Mouse (Mus musculus): Measurements from ENCODE around the gene Txnrd2. TPM values are rescaled to one million over a fixed set of nuclear protein-coding genes. Genes with fewer than 3 reads are reported as not detected.

Gene Txnrd2
- polyA plus RNA-seq, 1 experiment from 2014 or later, result 107 TPM

DNA sequence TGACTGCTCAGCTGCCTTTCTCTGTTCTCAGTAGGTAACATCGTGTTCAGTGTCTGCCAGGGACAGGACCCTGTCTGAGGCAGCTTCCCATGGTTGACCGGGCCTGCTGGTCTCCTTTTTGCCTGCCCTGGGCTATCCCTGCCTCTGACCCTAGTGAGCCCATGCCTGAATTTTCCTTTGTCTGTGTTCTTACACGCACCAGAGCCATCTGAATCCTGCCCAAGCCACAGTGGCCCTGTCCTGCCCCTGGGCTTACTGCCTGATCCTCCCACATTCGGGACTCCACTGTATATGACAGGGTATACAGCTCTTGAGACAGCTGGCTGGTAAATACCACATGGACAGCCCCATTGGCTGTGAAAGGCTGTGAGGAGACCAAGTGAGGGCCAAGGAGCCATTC is 16.4 kb upstream of the Txnrd2 start:
- no peak for ATAC-seq
- Histone ChIP-seq H3K27me3 (replicated peaks) (no peaks in the 10 kb centered on the region), H3K4me3 (no peak overlapping the region), H3K4me1 (peaks cover 32% of the 10 kb centered on the region), H3K27ac (peak overlapping the region; percentile 27; the same call in 1 of the 2 replicates), H3K9me3 (replicated peaks) (no peaks in the 10 kb centered on the region), H3K9ac (no peak overlapping the region), H3K4me2 (no peak overlapping the region), H3K36me3 (peaks cover 91% of the 10 kb centered on the region)
- WGBS (ENCODE audit: insufficient replicate concordance), result 79% methylated on average over 4 of the region's 4 CpGs

- 87% methylated on average over 5 of the region's 5 CpGs for WGBS (ENCODE audit: insufficient replicate concordance)
- peaks cover 88% of the 10 kb centered on the region for H3K36me3 ChIP-seq
Measured at GRCm38 (mm10) chr16:18410418-18410817, 15.8 kb upstream of the Txnrd2 start.

GRCm38 (mm10) chr16:18411026-18411649 is 15.0 kb upstream of the Txnrd2 start:
- Histone ChIP-seq H3K4me2 (no peak overlapping the region), H3K4me1 (peaks cover 27% of the 10 kb centered on the region), H3K27me3 (replicated peaks) (no peaks in the 10 kb centered on the region), H3K36me3 (peaks cover 93% of the 10 kb centered on the region), H3K27ac (no peak overlapping the region), H3K4me3 (no peak overlapping the region), H3K9me3 (replicated peaks) (no peaks in the 10 kb centered on the region), H3K9ac (no peak overlapping the region)
- no peak for ATAC-seq
- WGBS (ENCODE audit: insufficient replicate concordance), result 93% methylated on average over 13 of the region's 13 CpGs

More at GRCm38 (mm10) chr16:18410418-18410817, 15.8 kb upstream of the Txnrd2 start:
- H3K9me3 ChIP-seq (replicated peaks), result no peaks in the 10 kb centered on the region
- 0 out of 2 replicates have a peak overlapping the region, but pooled peaks have one; percentile 27 for H3K27ac ChIP-seq
- H3K9ac ChIP-seq, result no peak overlapping the region
- H3K27me3 ChIP-seq (replicated peaks), result no peaks in the 10 kb centered on the region
- no peak for ATAC-seq
- no peak overlapping the region for H3K4me2 ChIP-seq
- peaks cover 28% of the 10 kb centered on the region for H3K4me1 ChIP-seq
- H3K4me3 ChIP-seq, result no peak overlapping the region

- WGBS (ENCODE audit: insufficient replicate concordance), result 78% methylated on average over 12 of the region's 12 CpGs
- peaks cover 95% of the 10 kb centered on the region for H3K36me3 ChIP-seq
- H3K4me3 ChIP-seq, result no peak overlapping the region
- H3K27me3 ChIP-seq (replicated peaks), result no peaks in the 10 kb centered on the region
- H3K27ac ChIP-seq, result no peak overlapping the region
- ATAC-seq, result no peak
- H3K9ac ChIP-seq, result no peak overlapping the region
- H3K9me3 ChIP-seq (replicated peaks), result no peaks in the 10 kb centered on the region
- H3K4me1 ChIP-seq, result peaks cover 30% of the 10 kb centered on the region
- H3K4me2 ChIP-seq, result no peak overlapping the region
Measured at GRCm38 (mm10) chr16:18411802-18412476, 14.2 kb upstream of the Txnrd2 start.

- H3K27ac ChIP-seq, result peak overlapping the region; percentile 38
- H3K4me1 ChIP-seq, result peaks cover 40% of the 10 kb centered on the region
- no peak for ATAC-seq
- 73% methylated on average over 7 of the region's 7 CpGs for WGBS (ENCODE audit: insufficient replicate concordance)
- no peak overlapping the region for H3K9ac ChIP-seq
- no peak overlapping the region for H3K4me3 ChIP-seq
- H3K9me3 ChIP-seq (replicated peaks), result no peaks in the 10 kb centered on the region
- H3K4me2 ChIP-seq, result no peak overlapping the region
- H3K27me3 ChIP-seq (replicated peaks), result no peaks in the 10 kb centered on the region
- H3K36me3 ChIP-seq, result peaks cover 96% of the 10 kb centered on the region
Measured at GRCm38 (mm10) chr16:18413032-18413816, 13.0 kb upstream of the Txnrd2 start.

DNA sequence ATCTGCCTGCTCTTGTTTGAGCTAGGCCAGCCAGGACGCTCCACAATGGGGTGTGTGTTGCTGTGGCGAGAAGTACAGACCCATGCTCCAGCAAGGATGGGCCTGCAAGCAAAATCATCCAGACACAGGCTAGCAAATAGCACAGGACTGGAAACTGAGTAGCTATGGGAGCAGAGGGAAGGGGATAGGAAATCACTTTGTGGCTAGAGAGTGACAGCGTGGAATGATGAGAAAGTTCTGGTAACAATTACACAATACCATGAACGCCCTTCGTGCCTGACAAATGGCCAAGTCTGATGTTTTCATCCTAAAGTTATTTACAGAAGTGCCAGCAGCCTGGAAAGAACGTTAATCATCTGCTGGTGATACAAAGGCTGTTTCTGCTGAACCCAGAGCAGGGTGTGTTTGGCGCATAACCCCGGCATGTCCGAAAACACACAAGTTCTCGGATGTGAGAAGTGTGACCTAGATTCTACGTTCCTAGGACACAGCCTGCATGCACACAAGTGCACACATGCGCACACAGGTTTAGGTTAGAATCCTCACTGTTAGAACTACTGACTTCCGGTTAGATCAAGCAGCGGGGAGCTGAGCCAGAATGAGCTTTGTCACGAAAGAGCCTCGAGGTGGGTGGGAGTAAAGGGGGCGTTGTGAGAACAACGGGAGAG is 10.0 kb upstream of the Txnrd2 start:
- no peaks in the 10 kb centered on the region for H3K9me3 ChIP-seq (replicated peaks)
- ATAC-seq, result no peak
- no peak overlapping the region for H3K9ac ChIP-seq
- no peak overlapping the region for H3K4me3 ChIP-seq
- 84% methylated on average over 18 of the region's 18 CpGs for WGBS (ENCODE audit: insufficient replicate concordance)
- peaks cover 69% of the 10 kb centered on the region for H3K4me1 ChIP-seq
- no peak overlapping the region for H3K27ac ChIP-seq
- no peak overlapping the region for H3K4me2 ChIP-seq
- peaks cover 84% of the 10 kb centered on the region for H3K36me3 ChIP-seq
- no peaks in the 10 kb centered on the region for H3K27me3 ChIP-seq (replicated peaks)

GRCm38 (mm10) chr16:18416837-18417236 is 9.3 kb upstream of the Txnrd2 start:
- Histone ChIP-seq H3K9me3 (replicated peaks) (no peaks in the 10 kb centered on the region), H3K4me1 (peaks cover 75% of the 10 kb centered on the region), H3K27me3 (replicated peaks) (no peaks in the 10 kb centered on the region), H3K4me2 (no peak overlapping the region), H3K9ac (no peak overlapping the region), H3K4me3 (no peak overlapping the region), H3K36me3 (peaks cover 83% of the 10 kb centered on the region), H3K27ac (no peak overlapping the region)
- 87% methylated on average over 3 of the region's 3 CpGs for WGBS (ENCODE audit: insufficient replicate concordance)
- no peak for ATAC-seq

DNA sequence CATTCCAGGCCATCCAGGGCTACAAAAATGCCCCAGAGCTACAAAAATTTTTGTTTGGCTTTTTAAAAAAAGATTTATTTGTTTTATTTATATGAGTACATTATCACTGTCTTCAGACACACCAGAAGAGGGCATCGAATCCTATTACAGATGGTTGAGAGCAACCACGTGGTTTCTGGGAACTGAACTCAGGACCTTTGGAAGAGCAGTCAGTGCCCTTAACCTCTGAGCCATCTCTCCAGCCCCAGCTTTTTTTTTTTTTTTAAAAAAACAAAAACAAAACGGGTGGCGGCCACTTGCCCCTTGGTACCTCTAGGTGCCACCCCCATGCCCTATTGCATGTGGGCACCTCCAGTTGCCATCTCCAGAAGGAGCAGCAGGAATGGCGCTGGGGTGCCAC is 8.7 kb upstream of the Txnrd2 start:
- Histone ChIP-seq H3K9me3 (replicated peaks) (no peaks in the 10 kb centered on the region), H3K4me3 (no peak overlapping the region), H3K9ac (peak overlapping the region; percentile 14; the same call in 1 of the 2 replicates), H3K4me2 (no peak overlapping the region), H3K4me1 (peaks cover 78% of the 10 kb centered on the region), H3K36me3 (peaks cover 83% of the 10 kb centered on the region), H3K27me3 (replicated peaks) (no peaks in the 10 kb centered on the region), H3K27ac (peak overlapping the region; percentile 89; the same call in 1 of the 2 replicates)
- no peak for ATAC-seq
- 85% methylated on average over 5 of the region's 5 CpGs for WGBS (ENCODE audit: insufficient replicate concordance)

DNA sequence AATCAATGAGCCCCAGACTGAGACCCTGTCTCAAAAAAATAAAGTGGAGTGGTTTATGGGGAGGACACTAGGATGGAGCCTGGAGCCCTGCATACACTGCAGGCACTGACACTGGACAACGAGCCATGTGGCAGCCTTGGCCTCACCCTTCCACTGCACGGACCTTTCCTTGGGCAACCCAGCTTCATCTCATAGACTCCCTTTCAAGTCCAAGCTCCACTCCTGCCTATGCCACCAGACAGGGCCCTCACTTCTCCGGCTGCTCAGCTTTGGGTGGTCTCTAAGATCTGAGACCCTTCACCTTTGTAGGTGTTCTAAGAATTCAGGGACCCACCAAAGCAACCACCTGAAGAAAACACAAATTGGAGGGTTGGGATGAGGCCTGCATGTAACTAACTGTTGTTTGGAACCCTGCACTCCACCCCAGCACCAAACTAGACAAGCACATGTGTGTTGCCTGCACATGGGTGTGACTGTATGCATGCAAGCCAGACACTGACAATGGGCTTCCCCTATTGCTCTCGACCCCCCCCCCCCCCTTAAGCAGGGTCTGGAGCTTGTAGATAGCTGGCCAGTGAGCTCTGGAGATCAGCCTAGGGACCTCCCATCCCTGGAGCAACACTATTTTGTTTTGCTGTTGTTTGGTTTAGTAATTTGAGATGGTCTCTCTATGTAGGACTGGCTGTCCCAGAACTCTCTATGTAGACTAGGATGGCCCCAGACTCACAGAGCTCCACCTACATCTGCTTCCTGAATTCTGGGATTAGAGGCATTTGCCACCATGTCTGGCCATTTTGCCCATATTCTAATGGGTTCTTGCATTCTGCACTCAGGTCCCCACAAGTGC is 7.2 kb upstream of the Txnrd2 start:
- 61% methylated on average over 4 of the region's 4 CpGs for WGBS (ENCODE audit: insufficient replicate concordance)
- peaks cover 83% of the 10 kb centered on the region for H3K36me3 ChIP-seq
- H3K4me3 ChIP-seq, result 0 out of 2 replicates have a peak overlapping the region, but pooled peaks have one; percentile 1
- peak; percentile 87 for ATAC-seq
- H3K4me1 ChIP-seq, result peaks cover 75% of the 10 kb centered on the region
- H3K9me3 ChIP-seq (replicated peaks), result no peaks in the 10 kb centered on the region
- no peaks in the 10 kb centered on the region for H3K27me3 ChIP-seq (replicated peaks)
- H3K9ac ChIP-seq, result peak overlapping the region; percentile 39
- H3K4me2 ChIP-seq, result peak overlapping the region; percentile 51
- H3K27ac ChIP-seq, result peak overlapping the region; percentile 89

- no peaks in the 10 kb centered on the region for H3K9me3 ChIP-seq (replicated peaks)
- no peaks in the 10 kb centered on the region for H3K27me3 ChIP-seq (replicated peaks)
- peak overlapping the region; percentile 14; the same call in 1 of the 2 replicates for H3K4me3 ChIP-seq
- 0% methylated on average over 1 of the region's 1 CpGs for WGBS (ENCODE audit: insufficient replicate concordance)
- peak overlapping the region; percentile 61 for H3K9ac ChIP-seq
- peak overlapping the region; percentile 89 for H3K27ac ChIP-seq
- peaks cover 83% of the 10 kb centered on the region for H3K36me3 ChIP-seq
- peak; percentile 57 for ATAC-seq
- H3K4me2 ChIP-seq, result peak overlapping the region; percentile 51
- peaks cover 82% of the 10 kb centered on the region for H3K4me1 ChIP-seq
Measured at GRCm38 (mm10) chr16:18419603-18420026, 6.6 kb upstream of the Txnrd2 start.

- Histone ChIP-seq H3K4me2 (peak overlapping the region; percentile 51), H3K27ac (peak overlapping the region; percentile 89), H3K36me3 (peaks cover 76% of the 10 kb centered on the region), H3K27me3 (replicated peaks) (no peaks in the 10 kb centered on the region), H3K4me3 (no peak overlapping the region), H3K9ac (peak overlapping the region; percentile 61), H3K4me1 (peaks cover 88% of the 10 kb centered on the region), H3K9me3 (replicated peaks) (no peaks in the 10 kb centered on the region)
- no peak for ATAC-seq
- 71% methylated on average over 3 of the region's 3 CpGs for WGBS (ENCODE audit: insufficient replicate concordance)
Measured at GRCm38 (mm10) chr16:18420571-18420970, 5.6 kb upstream of the Txnrd2 start.

Measured in liver, embryonic 12.5 days (tissue).